Mouse (Mus musculus): ENCODE data around the gene Hsd17b11. TPM values are rescaled to one million over a fixed set of nuclear protein-coding genes. Genes with fewer than 3 reads are reported as not detected.

Hsd17b11 gene
- total RNA-seq, 1 experiment from 2014 or later = 54.7 TPM

Other genes starting within 250 kb of the Hsd17b11 start
- 2.9 and 9.6 TPM in 2 replicates for gene Klhl8, start 110.7 kb downstream of the Hsd17b11 start, total RNA-seq (2017)
- not detected in 2 replicates for gene Hsd17b13, start 44.5 kb downstream of the Hsd17b11 start, total RNA-seq (2017)
- gene Nudt9, start 24.4 kb upstream of the Hsd17b11 start, total RNA-seq (2017) = 62.6 and 65.2 TPM in 2 replicates
- not detected in 2 replicates for gene Gm17660, start 55.7 kb upstream of the Hsd17b11 start, total RNA-seq (2017)
- gene Sparcl1, start 91.8 kb upstream of the Hsd17b11 start, total RNA-seq (2017) = not detected in 2 replicates
- not detected in 2 replicates for gene Dspp, start 148.8 kb upstream of the Hsd17b11 start, total RNA-seq (2017)
- not detected in 2 replicates for gene Dmp1, start 180.7 kb upstream of the Hsd17b11 start, total RNA-seq (2017)

Data from common myeloid progenitor, adult 5-6 weeks (primary cell).